18 mouse cellular contexts compared by ENCODE assay signal in the genomic region with DNA sequence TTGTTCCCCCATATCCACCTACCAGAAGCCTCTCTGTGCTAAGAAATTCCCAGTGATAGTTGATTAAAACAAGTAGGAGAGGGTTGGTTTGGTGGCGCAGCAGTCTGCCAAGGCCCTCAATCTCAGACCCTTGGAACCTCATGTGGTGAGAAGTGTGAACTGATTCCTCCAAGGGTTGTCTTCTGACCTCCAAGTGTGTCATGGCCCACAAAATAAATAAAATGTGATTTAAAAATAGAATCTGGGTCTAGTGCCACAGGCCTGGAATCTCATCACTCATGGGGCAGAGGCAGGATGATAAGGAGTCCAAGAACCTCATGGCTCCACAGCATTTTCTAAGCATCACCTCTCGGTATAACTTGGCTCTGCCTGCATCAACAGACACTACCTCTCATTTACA.
"Had no signal": no experiment of that assay in that cellular context is flagged by ENCODE, and none has a peak within 500 bp of the region (broad histone marks: within the 10 kb centered on the region; RNA-seq: fewer than 3 reads in every experiment).

No protein-coding gene starts in this region.

- H3K36me3 ChIP-seq: liver, embryonic 13.5 days; midbrain, embryonic 10.5 days; midbrain, embryonic 13.5 days; neural tube, embryonic 13.5 days; stomach, embryonic 15.5 days had no signal

- ATAC-seq: midbrain, embryonic 13.5 days; midbrain, embryonic 16.5 days had no signal

- H3K27me3 ChIP-seq: megakaryocyte, embryonic 14.5 days; midbrain, embryonic 13.5 days; neural tube, embryonic 13.5 days; stomach, embryonic 15.5 days had no signal

- H3K9me3 ChIP-seq: liver, embryonic 13.5 days; megakaryocyte, embryonic 14.5 days; midbrain, embryonic 10.5 days; midbrain, embryonic 13.5 days; neural tube, embryonic 13.5 days; stomach, embryonic 15.5 days had no signal

- H3K27ac ChIP-seq: kidney, postnatal 0 days; layer of hippocampus, adult 2 months; liver, embryonic 13.5 days; midbrain, embryonic 10.5 days; midbrain, embryonic 13.5 days; neural tube, embryonic 13.5 days; stomach, embryonic 15.5 days had no signal

- H3K4me1 ChIP-seq: midbrain, embryonic 10.5 days; midbrain, embryonic 13.5 days; neural tube, embryonic 13.5 days; stomach, embryonic 15.5 days had no signal

- H3K4me3 ChIP-seq: layer of hippocampus, adult 2 months; liver, embryonic 13.5 days; megakaryocyte, embryonic 14.5 days; midbrain, embryonic 10.5 days; midbrain, embryonic 13.5 days; myocyte; neural tube, embryonic 13.5 days; stomach, embryonic 15.5 days had no signal

- H3K9ac ChIP-seq: liver, embryonic 13.5 days; midbrain, embryonic 13.5 days; neural tube, embryonic 13.5 days; stomach, embryonic 15.5 days had no signal

- H3K4me2 ChIP-seq: liver, embryonic 13.5 days; midbrain, embryonic 13.5 days; neural tube, embryonic 13.5 days; stomach, embryonic 15.5 days had no signal

- DNase-seq: kidney, postnatal 25 days; layer of hippocampus, adult 9-11 months; liver, embryonic 13.5 days; lung, adult 2 months; lung, postnatal 36 days; retina, postnatal 1 day; right cerebral cortex, postnatal 25 days; spleen, adult 18-20 months; thymus, postnatal 25 days had no signal
